Mouse (Mus musculus): ENCODE results near the gene Tbl3. TPM values are rescaled to one million over a fixed set of nuclear protein-coding genes. Genes with fewer than 3 reads are reported as not detected.

Tbl3 gene
- total and polyA plus RNA-seq, 3 experiments, result 103 to 111 TPM; not detected in 1

DNA sequence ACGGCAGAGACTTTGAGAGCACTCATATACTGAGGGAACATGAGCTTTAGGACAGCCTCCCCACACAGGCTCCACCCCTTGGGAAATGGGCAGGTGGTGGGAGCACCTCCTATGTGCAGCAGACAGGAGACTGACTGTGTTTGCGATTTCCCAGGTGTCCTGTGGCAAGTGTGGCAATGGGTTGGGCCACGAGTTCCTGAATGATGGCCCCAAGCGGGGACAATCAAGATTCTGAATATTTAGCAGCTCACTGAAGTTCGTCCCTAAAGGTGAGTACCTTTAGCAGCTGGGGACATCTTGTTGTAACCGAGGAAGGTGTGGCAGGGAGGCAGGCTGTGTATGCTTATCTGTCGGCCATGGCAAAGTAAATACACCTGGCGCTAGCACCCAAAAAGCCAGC lies 32.5 kb upstream of the Tbl3 start:
- DNase-seq (ENCODE audit: low read depth, low spot score), result no peak
- no peaks in the 10 kb centered on the region for H3K27me3 ChIP-seq (ENCODE audit: control insufficient read depth in 1 of 2, insufficient read depth in 2 of 2, low read length in 2 of 2)
- TF ChIP-seq KAT2A (conservative IDR thresholded peaks at IDR 0.05; ENCODE audit: low read depth, low read length) (no peak), ZNF384 (IDR thresholded peaks at IDR 0.05; ENCODE audit: low read depth, low read length) (no peak), CHD2 (IDR thresholded peaks at IDR 0.05; ENCODE audit: low read length) (no peak), MYB (IDR thresholded peaks at IDR 0.05; ENCODE audit: low read depth, low read length) (no peak), CTCF (IDR thresholded peaks at IDR 0.05 in 2 of 3, conservative IDR thresholded peaks at IDR 0.05 in 1 of 3; ENCODE audit: control insufficient read depth in 1 of 3, insufficient read depth in 1 of 3, low read depth in 2 of 3, low read length in 3 of 3, poor library complexity in 1 of 3, severe bottlenecking in 1 of 3) (no peak), MAFK (IDR thresholded peaks at IDR 0.05; ENCODE audit: borderline replicate concordance, low read depth, low read length) (no peak), TAL1 (IDR thresholded peaks at IDR 0.05; ENCODE audit: low read length) (no peak), ZC3H11A (IDR thresholded peaks at IDR 0.05; ENCODE audit: low read depth, low read length) (no peak), MXI1 (IDR thresholded peaks at IDR 0.05; ENCODE audit: low read depth, low read length) (no peak), ZKSCAN1 (IDR thresholded peaks at IDR 0.05; ENCODE audit: low read depth, low read length) (no peak)
- H3K36me3 ChIP-seq (ENCODE audit: control insufficient read depth in 1 of 2, insufficient read depth in 2 of 2, low read length in 2 of 2), result peaks cover 0 to 10% of the 10 kb centered on the region in 2 experiments; a peak in 1 of 4 replicates
- H3K79me2 ChIP-seq (ENCODE audit: control insufficient read depth, insufficient read depth, low read length, poor library complexity), result peaks cover 2% of the 10 kb centered on the region; the same call in 1 of the 2 replicates
- H3K9ac ChIP-seq (ENCODE audit: control insufficient read depth, low read depth, low read length, poor library complexity, severe bottlenecking), result no peak overlapping the region
- H3K9me3 ChIP-seq (replicated peaks; ENCODE audit: insufficient read depth, low read length), result no peaks in the 10 kb centered on the region
- no peak overlapping the region for H3K27ac ChIP-seq (ENCODE audit: control insufficient read depth, low read depth, low read length)
- no peak overlapping the region for H3K4me3 ChIP-seq (ENCODE audit: control insufficient read depth in 1 of 2, insufficient read depth in 1 of 2, low read depth in 2 of 2, low read length in 2 of 2)
- peaks cover 0 to 17% of the 10 kb centered on the region in 2 experiments; a peak in 2 of 4 replicates for H3K4me1 ChIP-seq (ENCODE audit: control insufficient read depth in 1 of 2, insufficient read depth in 2 of 2, low read length in 2 of 2)

DNA sequence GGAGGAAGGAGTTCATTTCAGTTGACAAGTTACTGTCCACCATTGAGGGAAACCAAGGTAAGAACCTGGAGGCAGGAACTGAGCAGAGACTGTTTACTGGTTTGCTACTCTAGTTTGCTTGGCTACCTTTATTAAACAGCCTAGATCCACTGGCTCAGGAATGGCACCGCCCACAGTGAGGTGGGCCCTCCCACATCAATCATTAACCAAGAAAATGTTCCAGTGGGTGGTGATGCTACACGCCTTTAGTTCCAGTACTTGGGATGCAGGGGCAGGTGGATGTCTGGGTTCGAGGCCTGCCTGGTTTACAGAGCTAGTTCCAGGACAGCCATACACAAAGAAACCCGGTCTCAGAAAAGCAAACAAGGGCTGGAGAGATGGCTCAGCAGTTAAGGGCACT lies 30.8 kb upstream of the Tbl3 start:
- Histone ChIP-seq H3K36me3 (ENCODE audit: control insufficient read depth in 1 of 2, insufficient read depth in 2 of 2, low read length in 2 of 2) (peaks cover 0 to 10% of the 10 kb centered on the region in 2 experiments; a peak in 1 of 4 replicates), H3K9ac (ENCODE audit: control insufficient read depth, low read depth, low read length, poor library complexity, severe bottlenecking) (no peak overlapping the region), H3K9me3 (replicated peaks; ENCODE audit: insufficient read depth, low read length) (no peaks in the 10 kb centered on the region), H3K27ac (ENCODE audit: control insufficient read depth, low read depth, low read length) (no peak overlapping the region), H3K4me1 (ENCODE audit: control insufficient read depth in 1 of 2, insufficient read depth in 2 of 2, low read length in 2 of 2) (peaks cover 0 to 17% of the 10 kb centered on the region in 2 experiments; a peak in 2 of 4 replicates), H3K4me3 (ENCODE audit: control insufficient read depth in 1 of 2, insufficient read depth in 1 of 2, low read depth in 2 of 2, low read length in 2 of 2) (no peak overlapping the region), H3K27me3 (ENCODE audit: control insufficient read depth in 1 of 2, insufficient read depth in 2 of 2, low read length in 2 of 2) (no peaks in the 10 kb centered on the region), H3K79me2 (ENCODE audit: control insufficient read depth, insufficient read depth, low read length, poor library complexity) (peaks cover 2% of the 10 kb centered on the region; the same call in 1 of the 2 replicates)
- no peak for DNase-seq (ENCODE audit: low read depth, low spot score)
- no peak for TF ChIP-seq ZMIZ1 (IDR thresholded peaks at IDR 0.05; ENCODE audit: low read depth, low read length)
- no peak for TF ChIP-seq EP300 (IDR thresholded peaks at IDR 0.05; ENCODE audit: low read depth in 1 of 2, low read length in 2 of 2)
- no peak for TF ChIP-seq MYB (IDR thresholded peaks at IDR 0.05; ENCODE audit: low read depth, low read length)
- no peak for TF ChIP-seq POLR2AphosphoS2 (IDR thresholded peaks at IDR 0.05; ENCODE audit: low read length)
- no peak for TF ChIP-seq ZKSCAN1 (IDR thresholded peaks at IDR 0.05; ENCODE audit: low read depth, low read length)

DNA sequence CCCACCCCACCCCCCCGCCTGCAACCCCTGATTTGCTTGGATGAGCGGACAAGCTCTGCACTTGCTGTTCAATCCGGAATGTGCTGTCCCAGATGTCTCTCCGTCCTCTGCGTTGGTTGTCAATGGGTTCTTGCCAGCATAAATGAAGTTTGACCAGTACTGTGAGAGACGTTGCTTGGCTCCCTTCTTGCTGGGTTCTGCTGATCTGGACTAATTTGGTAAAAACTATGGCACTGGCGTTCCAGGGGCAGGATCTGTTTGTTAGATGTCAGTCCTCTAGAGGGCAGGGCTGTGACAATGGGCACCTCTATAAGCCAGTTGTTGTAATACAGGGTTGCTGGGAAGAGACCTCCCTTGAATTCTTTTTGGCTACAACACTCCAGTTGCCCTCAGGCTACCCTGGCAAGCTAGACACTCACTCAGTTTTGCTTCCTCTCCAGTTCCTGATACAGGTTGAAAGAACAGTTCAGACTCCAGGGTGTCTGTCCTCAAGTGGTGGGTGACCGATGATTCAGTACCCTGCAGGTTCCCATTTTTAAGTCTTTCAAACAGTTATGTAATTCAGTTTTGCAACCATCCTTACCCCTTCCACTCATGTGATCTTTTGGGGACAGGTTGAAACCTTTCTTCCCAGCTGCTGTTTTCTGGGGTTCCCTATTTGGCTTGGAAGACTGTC lies 29.8 kb upstream of the Tbl3 start:
- Histone ChIP-seq H3K9me3 (replicated peaks; ENCODE audit: insufficient read depth, low read length) (no peaks in the 10 kb centered on the region), H3K27ac (ENCODE audit: control insufficient read depth, low read depth, low read length) (no peak overlapping the region), H3K9ac (ENCODE audit: control insufficient read depth, low read depth, low read length, poor library complexity, severe bottlenecking) (peak overlapping the region; percentile 28; the same call in 1 of the 2 replicates), H3K27me3 (ENCODE audit: control insufficient read depth in 1 of 2, insufficient read depth in 2 of 2, low read length in 2 of 2) (no peaks in the 10 kb centered on the region), H3K4me3 (ENCODE audit: control insufficient read depth in 1 of 2, insufficient read depth in 1 of 2, low read depth in 2 of 2, low read length in 2 of 2) (peak overlapping the region; percentile 90 to 93; a peak in 3 of 4 replicates), H3K4me1 (ENCODE audit: control insufficient read depth in 1 of 2, insufficient read depth in 2 of 2, low read length in 2 of 2) (peaks cover 0 to 17% of the 10 kb centered on the region in 2 experiments; a peak in 2 of 4 replicates), H3K79me2 (ENCODE audit: control insufficient read depth, insufficient read depth, low read length, poor library complexity) (peaks cover 2% of the 10 kb centered on the region; the same call in 1 of the 2 replicates), H3K36me3 (ENCODE audit: control insufficient read depth in 1 of 2, insufficient read depth in 2 of 2, low read length in 2 of 2) (peaks cover 0 to 10% of the 10 kb centered on the region in 2 experiments; a peak in 1 of 4 replicates)
- TF ChIP-seq ZKSCAN1 (IDR thresholded peaks at IDR 0.05; ENCODE audit: low read depth, low read length), result no peak
- peak in 2 of 3 experiments; percentile 14 to 21; a peak in 2 of 6 replicates for TF ChIP-seq CTCF (IDR thresholded peaks at IDR 0.05 in 2 of 3, conservative IDR thresholded peaks at IDR 0.05 in 1 of 3; ENCODE audit: control insufficient read depth in 1 of 3, insufficient read depth in 1 of 3, low read depth in 2 of 3, low read length in 3 of 3, poor library complexity in 1 of 3, severe bottlenecking in 1 of 3)
- peak; percentile 47 for DNase-seq (ENCODE audit: low read depth, low spot score)

Measured in MEL (cell line).